Mouse (Mus musculus): Measurements from ENCODE around the gene Tubb5. TPM values are rescaled to one million over a fixed set of nuclear protein-coding genes. Genes with fewer than 3 reads are reported as not detected.

Gene Tubb5
- polyA plus RNA-seq, 1 experiment from 2014 or later: 213 TPM

DNA sequence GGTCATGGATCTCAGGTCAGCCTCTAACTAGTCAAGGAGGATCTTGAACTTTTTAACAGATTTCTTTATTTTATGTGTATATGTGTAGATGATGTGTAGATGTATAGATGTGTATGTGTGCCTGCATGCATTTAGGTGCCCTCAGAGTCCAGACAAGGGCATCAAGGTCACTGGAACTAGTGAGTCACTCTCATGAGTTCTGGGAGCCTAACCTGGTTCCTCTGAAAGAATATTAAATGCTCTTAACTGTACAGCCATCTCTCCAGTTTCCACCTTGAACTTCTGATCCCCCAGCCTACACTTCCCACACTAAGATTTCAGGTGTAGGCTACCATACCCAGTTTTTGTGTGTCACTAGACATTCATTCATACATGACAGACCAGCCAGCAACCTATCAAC lies 50.6 kb downstream of the Tubb5 start:
- ATAC-seq (no peak), DNase-seq (no peak)
- Histone ChIP-seq H3K4me3 (ENCODE audit: low read depth, low read length) (no peak overlapping the region), H3K27me3 (ENCODE audit: insufficient read depth, low read length) (no peaks in the 10 kb centered on the region), H3K4me1 (ENCODE audit: insufficient read depth) (peaks cover 11% of the 10 kb centered on the region), H3K27ac (ENCODE audit: low read depth) (no peak overlapping the region), H3K9ac (replicated peaks) (no peak overlapping the region), H3K36me3 (replicated peaks; ENCODE audit: insufficient read depth, low read length) (no peaks in the 10 kb centered on the region), H3K9me3 (ENCODE audit: low read length) (no peaks in the 10 kb centered on the region), H3K4me2 (ENCODE audit: low read depth, low read length) (no peak overlapping the region)
- TF ChIP-seq EP300 (IDR thresholded peaks at IDR 0.05; ENCODE audit: low read depth): no peak
- TF ChIP-seq CTCF (IDR thresholded peaks at IDR 0.05; ENCODE audit: low read depth): no peak

DNA sequence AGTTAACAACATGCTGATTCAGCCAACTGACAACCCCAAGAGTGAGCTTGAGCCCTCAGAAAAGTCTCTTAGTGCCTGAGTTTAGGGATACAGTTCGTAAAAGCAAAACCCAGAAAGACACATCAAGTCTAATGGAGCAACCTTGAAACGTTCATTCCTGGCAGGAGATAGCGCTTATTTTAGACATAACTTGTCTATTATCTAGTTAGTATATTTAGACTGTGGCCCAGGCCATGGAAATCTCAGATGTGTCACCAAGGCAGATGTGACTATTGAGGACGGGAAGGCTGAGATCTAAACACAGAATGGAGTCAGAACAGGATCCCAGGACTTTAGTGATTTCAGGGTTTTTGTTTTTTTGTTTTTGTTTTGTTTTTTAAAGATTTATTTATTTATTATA lies 53.0 kb downstream of the Tubb5 start:
- Histone ChIP-seq H3K9ac (replicated peaks) (no peak overlapping the region), H3K4me1 (ENCODE audit: insufficient read depth) (peaks cover 11% of the 10 kb centered on the region), H3K9me3 (ENCODE audit: low read length) (no peaks in the 10 kb centered on the region), H3K4me3 (ENCODE audit: low read depth, low read length) (no peak overlapping the region), H3K36me3 (replicated peaks; ENCODE audit: insufficient read depth, low read length) (no peaks in the 10 kb centered on the region), H3K27me3 (ENCODE audit: insufficient read depth, low read length) (no peaks in the 10 kb centered on the region), H3K4me2 (ENCODE audit: low read depth, low read length) (no peak overlapping the region), H3K27ac (ENCODE audit: low read depth) (no peak overlapping the region)
- no peak for ATAC-seq
- no peak for DNase-seq
- WGBS (ENCODE audit: insufficient replicate concordance): 64% methylated on average over 4 of the region's 4 CpGs
- TF ChIP-seq EP300 (IDR thresholded peaks at IDR 0.05; ENCODE audit: low read depth) (no peak), CTCF (IDR thresholded peaks at IDR 0.05; ENCODE audit: low read depth) (no peak)

DNA sequence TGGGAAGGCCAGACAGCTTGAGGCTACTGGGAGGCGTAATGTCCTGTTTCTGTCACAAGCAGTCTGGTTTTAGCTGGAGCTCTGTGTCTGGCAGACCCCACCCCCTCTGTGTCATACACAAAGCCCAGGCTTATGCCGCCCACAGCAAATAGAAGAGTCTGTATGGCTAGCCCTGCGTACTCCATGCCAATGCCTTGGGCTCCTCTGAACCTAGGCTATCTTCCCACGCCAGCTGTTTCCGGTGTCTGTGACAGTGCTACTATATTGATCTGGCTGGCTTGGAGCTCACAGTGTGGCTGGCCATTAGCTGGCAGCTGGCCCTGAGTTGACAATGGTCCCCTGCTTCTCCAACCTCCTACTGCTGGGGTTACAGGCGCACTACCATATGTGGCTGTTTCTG lies 54.2 kb downstream of the Tubb5 start:
- no peak overlapping the region for H3K4me2 ChIP-seq (ENCODE audit: low read depth, low read length)
- H3K27ac ChIP-seq (ENCODE audit: low read depth): 0 out of 2 replicates have a peak overlapping the region, but pooled peaks have one; percentile 23
- H3K9me3 ChIP-seq (ENCODE audit: low read length): no peaks in the 10 kb centered on the region
- peaks cover 11% of the 10 kb centered on the region for H3K4me1 ChIP-seq (ENCODE audit: insufficient read depth)
- H3K36me3 ChIP-seq (replicated peaks; ENCODE audit: insufficient read depth, low read length): no peaks in the 10 kb centered on the region
- no peaks in the 10 kb centered on the region for H3K27me3 ChIP-seq (ENCODE audit: insufficient read depth, low read length)
- TF ChIP-seq EP300 (IDR thresholded peaks at IDR 0.05; ENCODE audit: low read depth): 0 out of 2 replicates have a peak, but pooled peaks have one; percentile 33
- TF ChIP-seq CTCF (IDR thresholded peaks at IDR 0.05; ENCODE audit: low read depth): no peak
- H3K9ac ChIP-seq (replicated peaks): no peak overlapping the region
- ATAC-seq (peak; percentile 93), DNase-seq (peak; percentile 69)
- no peak overlapping the region for H3K4me3 ChIP-seq (ENCODE audit: low read depth, low read length)
- WGBS (ENCODE audit: insufficient replicate concordance): 51% methylated on average over 6 of the region's 6 CpGs

Small RNA genes within 50 kb of the gene (microRNA-seq; reads per million reads assigned to microRNA genes)
- gene Gm28033: 2.8 reads per million

Other genes starting within 250 kb of the Tubb5 start
- gene Sfta2, start 236.8 kb downstream of the Tubb5 start, polyA plus RNA-seq (2015; fragmentation: Nextera tagmentation; extraction: Ambion mirVana): not detected in 2 replicates
- gene Gm9573, start 211.7 kb downstream of the Tubb5 start, polyA plus RNA-seq (2015; fragmentation: Nextera tagmentation; extraction: Ambion mirVana): not detected in 2 replicates
- not detected in 2 replicates for gene Mucl3, start 194.6 kb downstream of the Tubb5 start, polyA plus RNA-seq (2015; fragmentation: Nextera tagmentation; extraction: Ambion mirVana)
- 4.6 and 5.0 TPM in 2 replicates for gene Vars2, start 170.7 kb downstream of the Tubb5 start, polyA plus RNA-seq (2015; fragmentation: Nextera tagmentation; extraction: Ambion mirVana)
- 14.1 and 15.2 TPM in 2 replicates for gene Gtf2h4, start 164.6 kb downstream of the Tubb5 start, polyA plus RNA-seq (2015; fragmentation: Nextera tagmentation; extraction: Ambion mirVana)
- gene Ddr1, start 133.7 kb downstream of the Tubb5 start, polyA plus RNA-seq (2015; fragmentation: Nextera tagmentation; extraction: Ambion mirVana): 2.2 and 2.3 TPM in 2 replicates
- 15.4 and 18.6 TPM in 2 replicates for gene Ier3, start 16.6 kb downstream of the Tubb5 start, polyA plus RNA-seq (2015; fragmentation: Nextera tagmentation; extraction: Ambion mirVana)
- 25.9 and 31.3 TPM in 2 replicates for gene Flot1, start 15.1 kb downstream of the Tubb5 start, polyA plus RNA-seq (2015; fragmentation: Nextera tagmentation; extraction: Ambion mirVana)
- 2.5 and 3.3 TPM in 2 replicates for gene Mdc1, start 3.2 kb upstream of the Tubb5 start, polyA plus RNA-seq (2015; fragmentation: Nextera tagmentation; extraction: Ambion mirVana)
- gene Nrm, start 23.0 kb upstream of the Tubb5 start, polyA plus RNA-seq (2015; fragmentation: Nextera tagmentation; extraction: Ambion mirVana): 15.5 and 15.8 TPM in 2 replicates
- gene Ppp1r18, start 27.3 kb upstream of the Tubb5 start, polyA plus RNA-seq (2015; fragmentation: Nextera tagmentation; extraction: Ambion mirVana): 14.1 and 15.3 TPM in 2 replicates
- 14.3 and 15.6 TPM in 2 replicates for gene Dhx16, start 41.5 kb upstream of the Tubb5 start, polyA plus RNA-seq (2015; fragmentation: Nextera tagmentation; extraction: Ambion mirVana)
- gene 2310061I04Rik, start 59.1 kb upstream of the Tubb5 start, polyA plus RNA-seq (2015; fragmentation: Nextera tagmentation; extraction: Ambion mirVana): 15.6 and 16.9 TPM in 2 replicates
- 3.4 and 4.8 TPM in 2 replicates for gene Atat1, start 71.8 kb upstream of the Tubb5 start, polyA plus RNA-seq (2015; fragmentation: Nextera tagmentation; extraction: Ambion mirVana)
- gene Mrps18b, start 78.1 kb upstream of the Tubb5 start, polyA plus RNA-seq (2015; fragmentation: Nextera tagmentation; extraction: Ambion mirVana): 81.2 and 82.4 TPM in 2 replicates
- 10.0 and 15.9 TPM in 2 replicates for gene Ppp1r10, start 78.1 kb upstream of the Tubb5 start, polyA plus RNA-seq (2015; fragmentation: Nextera tagmentation; extraction: Ambion mirVana)
- gene Abcf1, start 131.5 kb upstream of the Tubb5 start, polyA plus RNA-seq (2015; fragmentation: Nextera tagmentation; extraction: Ambion mirVana): 37.8 and 47.7 TPM in 2 replicates
- 9.5 and 10.8 TPM in 2 replicates for gene Gnl1, start 141.5 kb upstream of the Tubb5 start, polyA plus RNA-seq (2015; fragmentation: Nextera tagmentation; extraction: Ambion mirVana)
- 6.1 and 6.3 TPM in 2 replicates for gene Prr3, start 141.9 kb upstream of the Tubb5 start, polyA plus RNA-seq (2015; fragmentation: Nextera tagmentation; extraction: Ambion mirVana)
- 4.6 and 5.4 TPM in 2 replicates for gene H2-T24, start 182.3 kb upstream of the Tubb5 start, polyA plus RNA-seq (2015; fragmentation: Nextera tagmentation; extraction: Ambion mirVana)
- 113 and 120 TPM in 2 replicates for gene H2-T23, start 194.5 kb upstream of the Tubb5 start, polyA plus RNA-seq (2015; fragmentation: Nextera tagmentation; extraction: Ambion mirVana)
- gene H2-T22, start 204.4 kb upstream of the Tubb5 start, polyA plus RNA-seq (2015; fragmentation: Nextera tagmentation; extraction: Ambion mirVana): 16.2 and 17.1 TPM in 2 replicates
- not detected in 2 replicates for gene Gm6034, start 204.7 kb upstream of the Tubb5 start, polyA plus RNA-seq (2015; fragmentation: Nextera tagmentation; extraction: Ambion mirVana)
- 0.12 TPM in 1 of 2 replicates, not detected in the other for gene Gm11127, start 220.1 kb upstream of the Tubb5 start, polyA plus RNA-seq (2015; fragmentation: Nextera tagmentation; extraction: Ambion mirVana)

All from liver, postnatal 0 days (tissue).